Mouse (Mus musculus): Measurements from ENCODE around the gene Rasl10b. TPM values are rescaled to one million over a fixed set of nuclear protein-coding genes. Genes with fewer than 3 reads are reported as not detected.

Gene Rasl10b
- polyA plus RNA-seq, 1 experiment from 2014 or later = 29.6 TPM

DNA sequence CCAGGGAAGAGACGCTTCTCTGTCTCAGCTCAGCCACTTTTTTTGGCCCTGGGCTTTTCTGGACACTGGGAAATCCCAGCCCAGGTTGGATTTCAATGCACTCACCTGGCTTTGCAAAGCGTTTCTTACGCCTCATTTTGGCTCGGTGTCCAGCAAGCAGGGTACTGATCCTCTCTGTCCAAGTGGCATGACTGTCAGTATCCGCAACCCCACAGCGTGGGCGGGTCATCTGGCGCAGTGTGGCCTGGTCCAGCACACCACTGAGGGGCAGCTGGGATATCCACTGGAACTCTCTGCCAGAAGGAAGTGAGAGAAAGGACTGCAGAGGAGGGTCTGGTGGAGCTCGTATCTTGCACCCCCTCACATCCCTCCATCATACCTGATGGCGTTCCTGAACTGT is 42.3 kb downstream of the Rasl10b start:
- H3K27ac ChIP-seq (replicated peaks) = no peak overlapping the region
- ATAC-seq (replicated peaks) = no peak
- H3K27me3 ChIP-seq = no peaks in the 10 kb centered on the region
- no peak overlapping the region for H3K4me3 ChIP-seq
- H3K36me3 ChIP-seq = no peaks in the 10 kb centered on the region
- WGBS = 90% methylated on average over 10 of the region's 10 CpGs
- H3K9ac ChIP-seq (replicated peaks) = no peak overlapping the region
- no peaks in the 10 kb centered on the region for H3K9me3 ChIP-seq
- no peak overlapping the region for H3K4me2 ChIP-seq (replicated peaks)
- H3K4me1 ChIP-seq = peaks cover 7% of the 10 kb centered on the region; the same call in 1 of the 2 replicates

DNA sequence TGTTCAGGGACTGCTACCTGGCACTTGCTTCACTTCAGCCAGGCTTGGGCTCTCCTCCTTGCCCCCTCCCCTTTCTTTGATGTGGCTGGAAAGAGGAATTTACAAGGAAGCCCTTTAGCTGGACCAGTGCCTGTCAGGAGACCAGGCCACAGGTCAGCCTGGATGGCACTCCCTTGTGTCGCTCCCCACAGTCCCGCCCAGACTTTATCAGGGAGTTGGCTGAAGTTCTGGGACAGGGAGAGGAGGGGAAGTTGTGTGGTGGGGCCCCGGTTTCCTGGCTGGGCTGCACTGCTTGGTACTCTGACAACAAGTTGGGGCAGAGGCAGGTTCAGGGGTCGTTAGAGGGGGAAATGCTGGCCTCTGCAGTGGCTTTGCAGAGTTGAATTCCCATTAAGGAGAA is 45.6 kb downstream of the Rasl10b start:
- Histone ChIP-seq H3K36me3 (no peaks in the 10 kb centered on the region), H3K9me3 (no peaks in the 10 kb centered on the region), H3K9ac (replicated peaks) (no peak overlapping the region), H3K27me3 (no peaks in the 10 kb centered on the region), H3K27ac (replicated peaks) (no peak overlapping the region), H3K4me2 (replicated peaks) (no peak overlapping the region), H3K4me1 (no peaks in the 10 kb centered on the region), H3K4me3 (no peak overlapping the region)
- ATAC-seq (replicated peaks) = no peak
- WGBS = 30% methylated on average over 4 of the region's 4 CpGs

DNA sequence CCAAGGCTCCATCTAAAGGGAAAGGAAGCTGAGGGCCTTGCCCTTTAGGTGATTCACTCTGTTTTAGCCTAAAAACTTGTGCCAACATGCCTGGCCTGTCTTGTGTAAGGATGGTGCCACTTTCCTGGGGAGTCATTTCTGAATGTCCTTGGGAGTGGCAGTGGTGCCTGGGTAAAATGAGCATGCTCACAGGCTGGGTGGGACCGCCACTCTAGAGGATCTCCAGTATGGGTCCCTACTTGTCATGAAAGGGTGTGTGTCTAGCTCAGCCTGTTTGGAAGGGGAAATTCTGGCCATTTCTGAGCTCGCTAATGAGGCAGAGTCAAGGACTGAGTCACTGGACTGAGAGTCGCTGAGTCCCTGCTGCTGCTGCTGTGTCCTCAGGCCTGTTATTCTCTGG is 46.7 kb downstream of the Rasl10b start:
- Histone ChIP-seq H3K9ac (replicated peaks) (no peak overlapping the region), H3K27me3 (no peaks in the 10 kb centered on the region), H3K9me3 (no peaks in the 10 kb centered on the region), H3K36me3 (no peaks in the 10 kb centered on the region), H3K4me1 (no peaks in the 10 kb centered on the region), H3K27ac (replicated peaks) (no peak overlapping the region), H3K4me3 (no peak overlapping the region), H3K4me2 (replicated peaks) (no peak overlapping the region)
- WGBS = 68% methylated on average over 3 of the region's 3 CpGs
- no peak for ATAC-seq (replicated peaks)

DNA sequence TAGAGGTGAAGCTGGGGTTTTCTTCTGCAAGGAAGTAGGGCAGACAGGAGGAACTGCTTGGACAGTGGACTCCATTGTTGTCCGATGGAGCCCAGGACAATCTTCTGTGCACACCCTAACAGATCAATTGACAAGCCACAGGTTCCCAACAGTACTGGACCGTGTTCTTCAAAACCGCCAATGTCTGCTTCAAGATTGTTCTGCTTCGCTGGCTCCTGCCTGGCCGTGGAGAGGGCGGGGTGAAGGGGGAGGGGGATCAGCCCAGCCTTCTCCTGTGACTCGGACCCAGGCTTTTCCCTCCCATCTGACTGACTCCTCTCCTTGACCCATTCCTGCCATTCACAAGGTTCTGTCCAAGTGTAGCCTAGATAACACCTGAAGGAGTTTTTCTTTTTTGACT is 48.3 kb downstream of the Rasl10b start:
- 27% methylated on average over 7 of the region's 7 CpGs for WGBS
- ATAC-seq (replicated peaks) = no peak

DNA sequence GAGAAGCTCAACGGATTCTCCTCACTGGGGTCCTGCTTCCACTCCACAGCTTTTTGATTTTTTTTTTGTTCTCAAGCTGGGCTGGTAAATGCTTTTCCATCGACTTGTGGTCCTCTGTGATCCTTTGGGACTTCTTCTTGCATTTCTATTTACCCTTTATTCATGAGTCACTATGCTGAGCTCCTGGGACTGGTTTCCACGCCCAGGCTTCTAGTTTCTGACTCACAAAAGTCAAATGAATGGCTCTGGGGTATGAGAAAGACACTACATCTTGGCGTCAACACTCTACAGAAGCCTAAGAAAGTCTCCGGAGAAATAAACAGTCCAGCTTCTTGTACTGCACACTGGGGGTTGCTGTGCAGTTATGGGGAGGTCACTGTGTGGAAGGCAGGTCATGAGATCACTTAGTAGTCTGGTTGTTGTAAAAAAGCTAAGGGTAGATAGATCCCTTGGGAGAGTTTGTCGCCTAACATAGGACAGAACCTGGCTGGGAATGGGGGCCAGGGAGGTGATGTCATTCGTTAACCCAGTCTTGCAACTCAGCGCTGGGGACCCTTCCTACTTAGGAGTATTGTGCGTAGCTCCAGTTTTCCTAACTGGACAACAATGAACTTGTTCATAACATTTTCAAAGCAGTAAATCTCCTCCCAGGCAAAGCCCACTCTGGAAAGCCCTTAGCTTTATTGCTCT is 49.1 kb downstream of the Rasl10b start:
- Histone ChIP-seq H3K27me3 (peaks cover 9% of the 10 kb centered on the region), H3K4me3 (no peak overlapping the region), H3K9ac (replicated peaks) (no peak overlapping the region), H3K4me1 (peaks cover 7% of the 10 kb centered on the region), H3K36me3 (no peaks in the 10 kb centered on the region), H3K9me3 (no peaks in the 10 kb centered on the region), H3K4me2 (replicated peaks) (no peak overlapping the region), H3K27ac (replicated peaks) (no peak overlapping the region)
- no peak for ATAC-seq (replicated peaks)
- 46% methylated on average over 9 of the region's 9 CpGs for WGBS

More for the DNA sequence above, 48.3 kb downstream of the Rasl10b start:
- Histone ChIP-seq H3K9me3 (no peaks in the 10 kb centered on the region), H3K27me3 (peaks cover 9% of the 10 kb centered on the region), H3K27ac (replicated peaks) (no peak overlapping the region), H3K4me1 (no peaks in the 10 kb centered on the region), H3K4me2 (replicated peaks) (no peak overlapping the region), H3K9ac (replicated peaks) (no peak overlapping the region), H3K36me3 (no peaks in the 10 kb centered on the region), H3K4me3 (no peak overlapping the region)

DNA sequence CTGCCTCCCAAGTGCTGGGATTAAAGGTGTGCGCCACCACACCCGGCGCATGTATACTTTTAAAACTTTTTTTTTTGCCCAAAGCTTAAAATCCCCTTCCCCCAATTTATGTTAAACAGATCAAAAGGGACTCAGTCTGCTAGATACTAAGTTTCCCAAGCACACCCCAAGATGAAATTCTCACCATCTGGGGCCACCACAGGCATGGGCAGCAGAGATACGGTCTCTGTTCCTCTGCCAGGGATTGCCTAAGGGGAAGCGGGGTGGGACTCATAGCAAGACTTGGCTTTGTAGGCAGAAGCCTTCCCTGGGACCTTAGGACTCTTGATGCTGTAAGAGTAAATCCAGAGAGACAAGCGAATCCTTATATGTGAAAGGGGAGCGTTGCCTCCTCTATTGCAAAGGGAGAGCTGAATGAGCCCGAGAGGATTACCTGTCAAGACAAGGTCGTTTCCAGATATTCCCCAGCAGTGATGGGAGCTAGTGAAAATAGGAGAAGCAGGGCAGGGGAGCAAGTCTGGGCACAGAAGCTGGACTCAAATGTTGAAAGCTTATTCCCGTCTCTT is 52.6 kb downstream of the Rasl10b start:
- Histone ChIP-seq H3K27ac (replicated peaks) (no peak overlapping the region), H3K36me3 (no peaks in the 10 kb centered on the region), H3K27me3 (peaks cover 19% of the 10 kb centered on the region), H3K4me3 (no peak overlapping the region), H3K9ac (replicated peaks) (no peak overlapping the region), H3K4me1 (peaks cover 16% of the 10 kb centered on the region), H3K9me3 (no peaks in the 10 kb centered on the region), H3K4me2 (replicated peaks) (no peak overlapping the region)
- WGBS = 65% methylated on average over 10 of the region's 10 CpGs
- no peak for ATAC-seq (replicated peaks)

DNA sequence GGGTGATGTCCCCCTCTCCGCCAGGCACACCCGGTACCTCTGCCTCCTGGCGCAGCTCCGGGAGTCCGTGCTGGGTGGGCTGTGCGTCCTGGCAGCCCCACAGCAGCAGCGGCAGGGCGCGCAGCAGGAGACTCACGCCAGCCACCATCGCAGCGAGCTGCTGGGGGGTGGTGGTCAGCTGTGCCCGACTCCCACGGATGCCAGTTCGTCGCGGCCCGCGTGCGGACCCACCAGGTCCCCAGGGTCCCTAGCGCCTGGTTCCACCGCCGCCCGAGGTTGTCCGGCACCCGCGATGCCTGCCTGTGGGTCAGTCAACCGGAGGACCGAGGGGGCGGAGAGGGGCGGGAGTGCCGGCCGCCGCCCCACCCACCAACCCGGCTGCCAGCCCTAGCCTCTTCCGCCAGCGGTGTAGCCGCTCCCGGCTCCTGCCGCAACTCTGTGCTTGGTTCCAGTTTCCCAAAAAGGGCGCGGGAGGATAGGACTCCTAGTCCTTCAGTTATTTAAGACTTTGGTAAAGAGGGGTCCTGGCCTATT is 53.8 kb downstream of the Rasl10b start, which contains the start of gene Mmp28:
TSS of gene Mmp28 (minus strand) at position 361 of the 534 bp plus-strand sequence.
- H3K4me1 ChIP-seq = peaks cover 26% of the 10 kb centered on the region
- peak within 1 kb of the TSS; percentile 83 for H3K4me2 ChIP-seq (replicated peaks)
- H3K27ac ChIP-seq (replicated peaks) = no peak within 1 kb of the TSS
- H3K4me3 ChIP-seq = peak within 1 kb of the TSS; percentile 45
- H3K9me3 ChIP-seq = no peaks in the 10 kb centered on the region
- no peaks in the 10 kb centered on the region for H3K36me3 ChIP-seq
- no peak for ATAC-seq (replicated peaks)
- WGBS = under 1% methylated on average over 33 of the region's 42 CpGs
- peaks cover 19% of the 10 kb centered on the region for H3K27me3 ChIP-seq
- peak within 1 kb of the TSS; percentile 48 for H3K9ac ChIP-seq (replicated peaks)

DNA sequence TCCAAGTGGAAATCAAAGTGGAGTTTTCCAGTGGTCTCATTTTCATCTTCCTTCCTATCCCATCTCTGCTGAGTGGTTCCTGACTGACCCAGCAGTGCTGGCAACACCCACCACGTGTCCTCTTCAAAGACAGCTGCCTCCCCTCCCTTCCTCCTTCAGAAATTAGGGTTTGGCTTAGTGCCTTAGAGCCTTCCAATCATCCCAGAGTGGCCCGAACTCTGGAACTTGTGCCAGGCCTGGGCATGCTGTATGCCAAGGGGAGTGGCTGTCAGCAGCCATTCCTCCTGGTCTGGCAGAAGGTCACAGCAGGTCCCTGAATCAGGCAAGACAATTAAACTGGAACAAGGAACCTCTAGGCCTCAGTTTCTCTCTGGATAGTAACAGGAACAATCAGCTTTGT is 57.0 kb downstream of the Rasl10b start:
- Histone ChIP-seq H3K27ac (replicated peaks) (no peak overlapping the region), H3K9me3 (no peaks in the 10 kb centered on the region), H3K27me3 (peaks cover 19% of the 10 kb centered on the region), H3K4me3 (no peak overlapping the region), H3K4me1 (peaks cover 26% of the 10 kb centered on the region), H3K4me2 (replicated peaks) (no peak overlapping the region), H3K36me3 (no peaks in the 10 kb centered on the region), H3K9ac (replicated peaks) (no peak overlapping the region)
- ATAC-seq (replicated peaks) = no peak
- WGBS = 22% methylated on average over 2 of the region's 2 CpGs

DNA sequence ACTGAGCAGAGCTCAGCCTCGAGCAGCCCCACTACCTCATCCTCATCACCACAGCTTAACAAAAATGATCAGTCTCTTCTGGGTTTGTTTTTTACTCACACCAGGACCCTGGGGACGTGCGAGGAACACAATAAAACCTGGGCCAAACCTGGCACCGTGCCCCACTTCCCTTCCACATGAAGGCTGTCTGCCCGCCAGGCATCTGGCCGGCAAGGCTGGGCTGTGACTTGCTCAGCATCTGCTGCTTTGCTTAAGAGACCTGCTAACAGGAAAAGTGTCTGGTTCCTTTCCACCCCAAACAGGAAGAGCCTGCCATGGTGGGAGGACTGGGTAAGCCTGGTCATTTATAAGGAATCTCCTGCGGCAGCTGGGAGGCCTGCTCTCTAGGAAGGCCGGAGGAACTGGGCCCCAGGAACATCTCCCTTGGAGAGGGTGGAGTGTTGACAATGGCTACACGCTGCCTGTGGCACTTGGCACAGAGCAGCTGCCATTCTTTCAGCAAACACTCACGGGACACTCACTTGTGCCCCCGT is 58.2 kb downstream of the Rasl10b start:
- Histone ChIP-seq H3K36me3 (no peaks in the 10 kb centered on the region), H3K4me3 (no peak overlapping the region), H3K27ac (replicated peaks) (peak overlapping the region; percentile 60), H3K27me3 (peaks cover 10% of the 10 kb centered on the region; the same call in 1 of the 2 replicates), H3K4me2 (replicated peaks) (no peak overlapping the region), H3K9me3 (no peaks in the 10 kb centered on the region), H3K4me1 (peaks cover 30% of the 10 kb centered on the region), H3K9ac (replicated peaks) (no peak overlapping the region)
- ATAC-seq (replicated peaks) = peak; percentile 51
- WGBS = 34% methylated on average over 11 of the region's 11 CpGs

DNA sequence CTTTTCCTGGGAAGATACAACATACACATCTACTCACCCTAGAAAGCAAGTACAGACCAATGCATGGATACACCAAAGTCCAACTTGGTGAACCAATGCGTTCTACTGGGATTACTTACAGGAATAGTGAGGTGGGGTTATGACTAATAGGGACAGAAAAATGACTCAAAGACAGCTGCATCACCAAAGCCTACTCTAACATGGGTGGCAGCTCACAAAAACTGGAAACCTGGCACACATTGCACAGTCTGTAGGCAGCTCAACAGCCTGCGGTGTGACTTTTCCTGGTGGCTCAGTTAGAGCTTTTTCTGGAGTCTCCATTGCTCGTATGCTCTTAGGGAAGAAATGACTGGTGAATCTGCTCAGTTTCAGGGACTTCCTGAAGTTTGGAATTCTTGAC is 59.8 kb downstream of the Rasl10b start:
- H3K4me2 ChIP-seq (replicated peaks) = no peak overlapping the region
- no peak overlapping the region for H3K9ac ChIP-seq (replicated peaks)
- no peaks in the 10 kb centered on the region for H3K9me3 ChIP-seq
- H3K4me3 ChIP-seq = no peak overlapping the region
- WGBS = 92% methylated on average over 3 of the region's 3 CpGs
- ATAC-seq (replicated peaks) = no peak
- H3K36me3 ChIP-seq = no peaks in the 10 kb centered on the region
- no peak overlapping the region for H3K27ac ChIP-seq (replicated peaks)
- H3K4me1 ChIP-seq = peaks cover 24% of the 10 kb centered on the region
- peaks cover 5% of the 10 kb centered on the region; the same call in 1 of the 2 replicates for H3K27me3 ChIP-seq
